Mouse (Mus musculus) hindbrain, embryonic 11.5 days (tissue): ENCODE results near the gene Bcl11b. TPM values are rescaled to one million over a fixed set of nuclear protein-coding genes. Genes with fewer than 3 reads are reported as not detected.

Experiments
- ATAC-seq: fragments of 200-750 bp; cut with Nextera tagmentation; 2 replicates; pipeline ENCODE4 v1.8.0; 2017; ENCODE audit warnings: mild to moderate bottlenecking, moderate TSS enrichment, moderate library complexity; ENCODE audit not compliant: low FRiP score
- DNase-seq: peaks from one replicate; pipeline ENCODE4 v3.0.0-alpha.2; 2015; ENCODE audit warnings: low spot score
- H3K27ac ChIP-seq: fragments of 300-500 bp; sonication (generic); 2 replicates; pipeline ENCODE4 v1.5.1; 2014; ENCODE audit warnings: mild to moderate bottlenecking, low read depth, low read length
- H3K27me3 ChIP-seq: fragments of 300-500 bp; sonication (generic); 2 replicates; pipeline ENCODE4 v1.6.1; 2014; ENCODE audit warnings: mild to moderate bottlenecking, low read length, moderate library complexity, mixed read lengths; ENCODE audit not compliant: control insufficient read depth, insufficient read depth
- H3K36me3 ChIP-seq: fragments of 300-500 bp; sonication (generic); 2 replicates; pipeline ENCODE4 v1.6.1; 2014; ENCODE audit warnings: mild to moderate bottlenecking, low read length, moderate library complexity, mixed read lengths; ENCODE audit not compliant: control insufficient read depth, insufficient read depth
- H3K4me1 ChIP-seq: fragments of 300-500 bp; sonication (generic); replicated peaks from 2 replicates; pipeline ENCODE4 v1.6.1; 2014; ENCODE audit warnings: low read length, mixed read lengths; ENCODE audit not compliant: control insufficient read depth, insufficient read depth
- H3K4me2 ChIP-seq: fragments of 300-500 bp; sonication (generic); replicated peaks from 2 replicates; pipeline ENCODE4 v1.6.1; 2014; ENCODE audit warnings: mild to moderate bottlenecking, low read depth, low read length
- H3K4me3 ChIP-seq: fragments of 300-500 bp; sonication (generic); 2 replicates; pipeline ENCODE4 v1.5.1; 2014; ENCODE audit warnings: low read depth, low read length
- H3K9ac ChIP-seq: fragments of 300-500 bp; sonication (generic); 2 replicates; pipeline ENCODE4 v1.6.1; 2014; ENCODE audit warnings: low read depth, low read length
- H3K9me3 ChIP-seq: fragments of 300-500 bp; sonication (generic); 2 replicates; pipeline ENCODE4 v1.6.1; 2016; ENCODE audit warnings: low read length; ENCODE audit not compliant: control insufficient read depth
- WGBS: fragments of 180-500 bp; shearing (Covaris S2); extraction: QIAGEN DNeasy Blood & Tissue Kit; methylation state at CpG from one replicate; pipeline ENCODE4 v1.1.7; 2014; 5-methylcytosine and 5-hydroxymethylcytosine counted together
- polyA plus RNA-seq: library from polyadenylated mRNA; unstranded; fragments of >200 nt; fragmentation: Nextera tagmentation; extraction: Ambion mirVana; gene quantifications from 2 replicates; pipeline ENCODE4 v1.2.1, GENCODE M21; 2014

Bcl11b gene
- polyA plus RNA-seq, 1 experiment from 2014 or later = 6.8 TPM

- Histone ChIP-seq H3K4me1 (no peaks in the 10 kb centered on the region; the same call in 1 of the 2 replicates), H3K27ac (no peak overlapping the region), H3K9me3 (no peaks in the 10 kb centered on the region), H3K27me3 (no peaks in the 10 kb centered on the region), H3K4me2 (no peak overlapping the region), H3K9ac (no peak overlapping the region), H3K4me3 (no peak overlapping the region), H3K36me3 (no peaks in the 10 kb centered on the region)
- 66% methylated on average over 20 of the region's 20 CpGs for WGBS
- ATAC-seq (no peak), DNase-seq (no peak)
Observed at GRCm38 (mm10) chr12:107950667-107951179, 52.7 kb downstream of the Bcl11b start.

- Histone ChIP-seq H3K27me3 (no peaks in the 10 kb centered on the region), H3K9ac (no peak overlapping the region), H3K4me1 (no peaks in the 10 kb centered on the region; the same call in 1 of the 2 replicates), H3K4me2 (no peak overlapping the region), H3K27ac (no peak overlapping the region), H3K36me3 (no peaks in the 10 kb centered on the region), H3K4me3 (no peak overlapping the region), H3K9me3 (no peaks in the 10 kb centered on the region)
- no peak for ATAC-seq
- 93% methylated on average over 10 of the region's 10 CpGs for WGBS
- DNase-seq = no peak
Observed at GRCm38 (mm10) chr12:107949416-107949815, 54.0 kb downstream of the Bcl11b start.

GRCm38 (mm10) chr12:107942100-107942499 is 61.3 kb downstream of the Bcl11b start:
- H3K4me3 ChIP-seq = no peak overlapping the region
- H3K4me2 ChIP-seq = no peak overlapping the region
- H3K9ac ChIP-seq = no peak overlapping the region
- H3K36me3 ChIP-seq = no peaks in the 10 kb centered on the region
- ATAC-seq (no peak), DNase-seq (no peak)
- H3K9me3 ChIP-seq = no peaks in the 10 kb centered on the region
- WGBS = 71% methylated on average over 7 of the region's 7 CpGs
- H3K27me3 ChIP-seq = no peaks in the 10 kb centered on the region
- no peaks in the 10 kb centered on the region for H3K4me1 ChIP-seq
- no peak overlapping the region for H3K27ac ChIP-seq

- H3K9me3 ChIP-seq = no peaks in the 10 kb centered on the region
- no peaks in the 10 kb centered on the region for H3K36me3 ChIP-seq
- no peak overlapping the region for H3K9ac ChIP-seq
- no peak overlapping the region for H3K27ac ChIP-seq
- DNase-seq (no peak), ATAC-seq (no peak)
- H3K4me1 ChIP-seq = 0 out of 2 replicates have a peak, but pooled peaks cover 2% of the 10 kb centered on the region
- H3K4me2 ChIP-seq = no peak overlapping the region
- no peaks in the 10 kb centered on the region for H3K27me3 ChIP-seq
- WGBS = 88% methylated on average over 9 of the region's 9 CpGs
- H3K4me3 ChIP-seq = no peak overlapping the region
Observed at GRCm38 (mm10) chr12:107940774-107941173, 62.6 kb downstream of the Bcl11b start.

DNA sequence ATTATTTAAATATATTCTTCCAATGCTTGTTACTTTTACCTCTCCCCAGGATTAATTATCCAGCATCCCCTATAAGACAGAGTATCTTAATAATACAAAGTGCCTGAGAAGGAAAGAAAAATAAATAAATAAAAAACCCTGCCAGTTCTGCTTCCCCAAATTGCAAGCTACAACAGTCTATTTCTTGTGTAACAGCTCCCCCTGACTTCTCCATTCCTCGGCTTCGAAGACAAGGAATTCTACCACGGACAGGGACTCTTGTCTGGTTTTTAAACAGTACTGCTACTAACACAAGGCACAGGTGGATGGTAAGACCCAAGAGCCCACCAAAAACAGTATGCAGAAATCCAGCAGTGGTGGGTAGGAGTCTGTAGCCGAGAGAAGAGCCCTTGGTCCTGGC is 64.2 kb downstream of the Bcl11b start:
- no peak overlapping the region for H3K4me2 ChIP-seq

GRCm38 (mm10) chr12:107936972-107937371 is 66.4 kb downstream of the Bcl11b start:
- DNase-seq (no peak), ATAC-seq (no peak)
- Histone ChIP-seq H3K4me1 (peaks cover 2% of the 10 kb centered on the region; the same call in 1 of the 2 replicates), H3K27me3 (no peaks in the 10 kb centered on the region), H3K9me3 (no peaks in the 10 kb centered on the region), H3K9ac (no peak overlapping the region), H3K4me3 (no peak overlapping the region), H3K4me2 (no peak overlapping the region), H3K27ac (no peak overlapping the region), H3K36me3 (no peaks in the 10 kb centered on the region)
- 94% methylated on average over 5 of the region's 5 CpGs for WGBS

More for the DNA sequence above, 64.2 kb downstream of the Bcl11b start:
- Histone ChIP-seq H3K9ac (no peak overlapping the region), H3K4me1 (peaks cover 2% of the 10 kb centered on the region; the same call in 1 of the 2 replicates), H3K27me3 (no peaks in the 10 kb centered on the region), H3K36me3 (no peaks in the 10 kb centered on the region), H3K9me3 (no peaks in the 10 kb centered on the region), H3K4me3 (no peak overlapping the region), H3K27ac (no peak overlapping the region)
- 87% methylated on average over 4 of the region's 4 CpGs for WGBS
- no peak for DNase-seq
- ATAC-seq = no peak

GRCm38 (mm10) chr12:107936406-107936805 is 67.0 kb downstream of the Bcl11b start:
- H3K4me2 ChIP-seq = no peak overlapping the region
- no peaks in the 10 kb centered on the region for H3K9me3 ChIP-seq
- H3K4me3 ChIP-seq = no peak overlapping the region
- WGBS = 86% methylated on average over 7 of the region's 7 CpGs
- DNase-seq (no peak), ATAC-seq (no peak)
- no peak overlapping the region for H3K27ac ChIP-seq
- peaks cover 2% of the 10 kb centered on the region; the same call in 1 of the 2 replicates for H3K4me1 ChIP-seq
- H3K9ac ChIP-seq = no peak overlapping the region
- H3K36me3 ChIP-seq = no peaks in the 10 kb centered on the region
- H3K27me3 ChIP-seq = no peaks in the 10 kb centered on the region

- H3K9ac ChIP-seq = no peak overlapping the region
- no peaks in the 10 kb centered on the region for H3K36me3 ChIP-seq
- 67% methylated on average over 19 of the region's 19 CpGs for WGBS
- no peak overlapping the region for H3K4me3 ChIP-seq
- H3K9me3 ChIP-seq = no peaks in the 10 kb centered on the region
- H3K27me3 ChIP-seq = no peaks in the 10 kb centered on the region
- 0 out of 2 replicates have a peak overlapping the region, but pooled peaks have one; percentile 27 for H3K27ac ChIP-seq
- peaks cover 5% of the 10 kb centered on the region; the same call in 1 of the 2 replicates for H3K4me1 ChIP-seq
- H3K4me2 ChIP-seq = no peak overlapping the region
- ATAC-seq (peak; percentile 53), DNase-seq (no peak)
Observed at GRCm38 (mm10) chr12:107934831-107935437, 68.5 kb downstream of the Bcl11b start.

- no peak overlapping the region for H3K4me3 ChIP-seq
- ATAC-seq (no peak), DNase-seq (no peak)
- no peak overlapping the region for H3K27ac ChIP-seq
- no peaks in the 10 kb centered on the region for H3K27me3 ChIP-seq
- H3K4me1 ChIP-seq = peaks cover 7% of the 10 kb centered on the region; the same call in 1 of the 2 replicates
- H3K9ac ChIP-seq = no peak overlapping the region
- 57% methylated on average over 12 of the region's 12 CpGs for WGBS
- no peak overlapping the region for H3K4me2 ChIP-seq
- no peaks in the 10 kb centered on the region for H3K36me3 ChIP-seq
- no peaks in the 10 kb centered on the region for H3K9me3 ChIP-seq
Observed at GRCm38 (mm10) chr12:107932140-107932539, 71.3 kb downstream of the Bcl11b start.
